Mouse (Mus musculus): ENCODE results near the gene Tnc. TPM values are rescaled to one million over a fixed set of nuclear protein-coding genes. Genes with fewer than 3 reads are reported as not detected.

Gene Tnc
- polyA plus RNA-seq, 1 experiment from 2014 or later, result 17.2 TPM

DNA sequence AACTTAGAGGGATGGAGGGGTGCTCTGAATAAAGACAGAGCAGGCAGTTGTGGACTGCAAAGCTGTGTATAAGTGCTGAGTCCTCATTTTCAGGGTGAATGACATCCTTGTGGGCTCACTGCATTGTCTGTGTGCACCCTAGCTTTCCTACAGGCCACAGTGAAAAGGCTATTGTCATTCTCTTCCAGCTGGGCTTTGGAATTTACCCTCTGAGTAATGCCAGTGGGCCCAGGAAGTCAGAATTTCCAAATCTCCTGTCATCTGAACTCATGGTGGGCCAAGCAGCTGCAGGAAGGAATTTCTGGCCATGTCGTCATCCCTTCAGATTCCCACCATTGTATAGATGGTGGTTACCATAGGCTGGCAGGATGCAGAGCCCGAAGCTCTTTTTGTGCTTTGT is 44.6 kb downstream of the Tnc start:
- 77% methylated on average over 2 of the region's 2 CpGs for WGBS
- no peak overlapping the region for H3K9ac ChIP-seq (ENCODE audit: low read depth, low read length)
- no peak overlapping the region for H3K4me2 ChIP-seq (ENCODE audit: low read length)
- H3K27ac ChIP-seq, result no peak overlapping the region
- no peaks in the 10 kb centered on the region for H3K27me3 ChIP-seq (ENCODE audit: insufficient read depth, low read length)
- TF ChIP-seq CTCF (IDR thresholded peaks at IDR 0.05; ENCODE audit: low read depth), result no peak
- no peaks in the 10 kb centered on the region for H3K4me1 ChIP-seq (replicated peaks; ENCODE audit: insufficient read depth, low read length)
- H3K4me3 ChIP-seq (replicated peaks; ENCODE audit: low read depth, low read length), result no peak overlapping the region
- ATAC-seq (replicated peaks; ENCODE audit: low FRiP score, low read depth), result no peak
- H3K36me3 ChIP-seq (ENCODE audit: insufficient read depth, low read length), result 0 out of 2 replicates have a peak, but pooled peaks cover 2% of the 10 kb centered on the region
- no peaks in the 10 kb centered on the region for H3K9me3 ChIP-seq (replicated peaks; ENCODE audit: low read length)
- no peak for DNase-seq (ENCODE audit: low spot score)

DNA sequence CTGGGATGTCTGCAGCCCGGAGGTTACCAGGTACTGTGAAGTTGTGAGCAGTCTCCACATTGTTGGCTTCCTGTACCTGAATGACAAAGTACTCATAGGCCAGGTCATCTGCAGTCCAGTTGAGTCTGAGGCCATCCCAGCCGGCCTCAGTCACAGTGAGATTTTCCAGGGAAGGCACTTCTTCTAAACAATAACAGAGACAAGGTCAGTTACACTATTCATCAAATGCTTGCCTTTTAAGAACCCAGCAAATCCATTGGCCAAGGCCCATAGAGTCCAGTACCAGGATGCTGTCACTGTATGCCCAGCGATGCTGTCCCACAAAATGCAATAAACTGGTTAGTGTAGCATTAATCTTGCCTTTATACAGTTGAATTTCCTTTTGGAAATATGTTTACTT is 46.0 kb downstream of the Tnc start:
- TF ChIP-seq CTCF (IDR thresholded peaks at IDR 0.05; ENCODE audit: low read depth), result no peak
- DNase-seq (ENCODE audit: low spot score) (no peak), ATAC-seq (replicated peaks; ENCODE audit: low FRiP score, low read depth) (no peak)
- no peak overlapping the region for H3K4me3 ChIP-seq (replicated peaks; ENCODE audit: low read depth, low read length)
- no peak overlapping the region for H3K4me2 ChIP-seq (ENCODE audit: low read length)
- 77% methylated on average over 3 of the region's 3 CpGs for WGBS
- H3K27me3 ChIP-seq (ENCODE audit: insufficient read depth, low read length), result no peaks in the 10 kb centered on the region
- 0 out of 2 replicates have a peak, but pooled peaks cover 2% of the 10 kb centered on the region for H3K36me3 ChIP-seq (ENCODE audit: insufficient read depth, low read length)
- H3K9ac ChIP-seq (ENCODE audit: low read depth, low read length), result no peak overlapping the region
- H3K9me3 ChIP-seq (replicated peaks; ENCODE audit: low read length), result no peaks in the 10 kb centered on the region
- H3K27ac ChIP-seq, result no peak overlapping the region
- H3K4me1 ChIP-seq (replicated peaks; ENCODE audit: insufficient read depth, low read length), result no peaks in the 10 kb centered on the region

DNA sequence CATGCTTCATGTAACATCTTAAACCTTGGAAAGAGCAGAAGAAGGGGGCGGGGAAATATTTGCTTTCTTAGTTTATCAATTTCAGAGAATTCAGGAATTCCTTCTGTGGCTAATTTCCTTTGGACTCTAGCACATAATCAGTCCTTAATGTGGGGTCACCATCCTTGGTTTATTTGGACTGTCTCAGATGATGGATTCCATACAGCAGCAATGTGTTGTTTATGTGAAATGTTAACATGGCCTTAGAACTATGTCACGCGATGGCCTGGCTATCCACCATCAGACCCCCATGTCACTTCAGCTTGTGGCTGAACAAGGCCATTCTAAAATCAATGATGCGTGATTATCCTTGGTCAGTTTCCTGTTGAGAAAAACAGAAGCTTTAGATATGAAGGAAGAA is 46.5 kb downstream of the Tnc start:
- H3K9ac ChIP-seq (ENCODE audit: low read depth, low read length), result no peak overlapping the region
- H3K4me1 ChIP-seq (replicated peaks; ENCODE audit: insufficient read depth, low read length), result no peaks in the 10 kb centered on the region
- H3K27ac ChIP-seq, result no peak overlapping the region
- no peak overlapping the region for H3K4me2 ChIP-seq (ENCODE audit: low read length)
- TF ChIP-seq CTCF (IDR thresholded peaks at IDR 0.05; ENCODE audit: low read depth), result no peak
- WGBS, result 68% methylated on average over 4 of the region's 4 CpGs
- H3K4me3 ChIP-seq (replicated peaks; ENCODE audit: low read depth, low read length), result no peak overlapping the region
- ATAC-seq (replicated peaks; ENCODE audit: low FRiP score, low read depth) (no peak), DNase-seq (ENCODE audit: low spot score) (peak; percentile 64)
- H3K36me3 ChIP-seq (ENCODE audit: insufficient read depth, low read length), result 0 out of 2 replicates have a peak, but pooled peaks cover 2% of the 10 kb centered on the region
- no peaks in the 10 kb centered on the region for H3K27me3 ChIP-seq (ENCODE audit: insufficient read depth, low read length)
- no peaks in the 10 kb centered on the region for H3K9me3 ChIP-seq (replicated peaks; ENCODE audit: low read length)

DNA sequence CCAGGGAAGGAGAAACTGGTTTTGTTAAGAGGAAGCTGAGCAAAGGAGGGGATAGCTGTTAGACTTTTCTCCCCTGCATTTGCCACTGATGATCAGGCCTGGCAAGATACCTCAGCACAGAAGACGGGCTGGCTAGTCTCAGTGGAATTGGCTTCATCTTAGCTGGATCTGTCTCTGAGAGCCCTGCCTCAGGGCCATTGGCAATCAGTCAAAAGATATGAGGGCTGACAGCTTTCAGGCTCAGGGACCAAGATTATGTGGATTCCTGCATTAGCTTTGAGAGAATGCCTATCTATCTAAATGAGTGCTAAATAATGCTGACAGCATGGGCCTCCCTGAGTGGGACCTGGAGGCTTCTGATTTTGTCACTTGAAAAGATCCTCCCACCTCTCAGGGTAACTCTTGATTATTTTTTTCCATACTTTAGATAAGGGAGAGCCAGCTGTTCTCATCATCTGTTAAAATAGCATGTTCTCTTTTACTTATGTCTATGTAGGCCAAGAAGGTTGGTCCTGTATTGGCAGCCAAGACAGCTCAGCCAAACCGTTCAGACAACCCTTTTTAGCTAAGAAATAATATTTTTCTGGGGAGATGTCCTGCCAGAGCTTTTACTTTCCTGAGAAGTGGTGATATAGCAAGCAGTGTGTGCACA is 53.2 kb downstream of the Tnc start:
- WGBS, result 58% methylated on average over 2 of the region's 2 CpGs
- Histone ChIP-seq H3K4me3 (replicated peaks; ENCODE audit: low read depth, low read length) (no peak overlapping the region), H3K9me3 (replicated peaks; ENCODE audit: low read length) (no peaks in the 10 kb centered on the region), H3K36me3 (ENCODE audit: insufficient read depth, low read length) (no peaks in the 10 kb centered on the region), H3K27me3 (ENCODE audit: insufficient read depth, low read length) (no peaks in the 10 kb centered on the region), H3K4me1 (replicated peaks; ENCODE audit: insufficient read depth, low read length) (no peaks in the 10 kb centered on the region), H3K9ac (ENCODE audit: low read depth, low read length) (no peak overlapping the region), H3K4me2 (ENCODE audit: low read length) (no peak overlapping the region), H3K27ac (no peak overlapping the region)
- no peak for ATAC-seq (replicated peaks; ENCODE audit: low FRiP score, low read depth)
- TF ChIP-seq CTCF (IDR thresholded peaks at IDR 0.05; ENCODE audit: low read depth), result no peak
- no peak for DNase-seq (ENCODE audit: low spot score)

DNA sequence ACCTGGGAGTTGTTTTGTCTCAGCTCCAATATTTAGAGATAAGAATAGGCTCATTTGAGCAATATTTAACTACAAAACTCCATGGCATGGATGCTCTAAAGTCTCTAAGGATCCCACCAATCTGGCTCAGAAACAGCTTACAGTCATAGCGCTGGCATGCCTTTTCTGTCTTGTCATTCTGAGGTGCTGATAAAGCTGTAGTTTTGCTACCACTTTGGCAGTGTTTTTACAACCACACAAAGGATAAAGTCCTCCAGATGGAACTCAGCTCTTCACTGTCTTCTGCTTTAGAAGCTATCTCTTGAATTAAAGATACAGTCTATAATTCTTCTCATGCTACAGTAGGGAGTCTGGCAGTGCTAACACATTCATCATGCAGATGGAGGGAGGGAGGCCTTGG is 56.6 kb downstream of the Tnc start:
- DNase-seq (ENCODE audit: low spot score) (no peak), ATAC-seq (replicated peaks; ENCODE audit: low FRiP score, low read depth) (no peak)
- no peaks in the 10 kb centered on the region for H3K36me3 ChIP-seq (ENCODE audit: insufficient read depth, low read length)
- H3K9ac ChIP-seq (ENCODE audit: low read depth, low read length), result no peak overlapping the region
- H3K9me3 ChIP-seq (replicated peaks; ENCODE audit: low read length), result no peaks in the 10 kb centered on the region
- H3K4me2 ChIP-seq (ENCODE audit: low read length), result no peak overlapping the region
- no peak for TF ChIP-seq CTCF (IDR thresholded peaks at IDR 0.05; ENCODE audit: low read depth)
- 90% methylated on average over 1 of the region's 1 CpGs for WGBS
- H3K4me3 ChIP-seq (replicated peaks; ENCODE audit: low read depth, low read length), result no peak overlapping the region
- no peaks in the 10 kb centered on the region for H3K27me3 ChIP-seq (ENCODE audit: insufficient read depth, low read length)
- no peak overlapping the region for H3K27ac ChIP-seq
- no peaks in the 10 kb centered on the region for H3K4me1 ChIP-seq (replicated peaks; ENCODE audit: insufficient read depth, low read length)

DNA sequence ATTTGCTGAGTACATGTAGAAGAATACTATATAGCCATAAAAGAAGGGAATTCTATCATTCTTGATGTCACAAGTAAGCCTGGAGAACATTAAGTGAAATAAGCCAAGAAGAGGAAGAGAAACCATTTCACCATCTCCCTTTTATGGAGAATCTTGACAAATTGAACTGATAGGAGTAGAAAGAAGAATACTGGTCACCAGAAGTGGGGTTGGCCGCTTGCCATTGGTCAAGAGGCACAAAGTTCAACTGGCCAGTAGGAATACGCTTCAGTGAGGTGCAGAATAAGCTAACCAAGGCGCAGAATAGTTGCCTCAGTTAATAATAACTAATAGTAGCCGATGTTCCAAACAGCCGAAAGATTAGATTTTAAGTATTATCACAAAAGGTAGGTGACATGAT is 58.7 kb downstream of the Tnc start:
- Histone ChIP-seq H3K9me3 (replicated peaks; ENCODE audit: low read length) (no peaks in the 10 kb centered on the region), H3K9ac (ENCODE audit: low read depth, low read length) (no peak overlapping the region), H3K4me3 (replicated peaks; ENCODE audit: low read depth, low read length) (no peak overlapping the region), H3K27me3 (ENCODE audit: insufficient read depth, low read length) (no peaks in the 10 kb centered on the region), H3K4me1 (replicated peaks; ENCODE audit: insufficient read depth, low read length) (no peaks in the 10 kb centered on the region), H3K36me3 (ENCODE audit: insufficient read depth, low read length) (no peaks in the 10 kb centered on the region), H3K27ac (no peak overlapping the region), H3K4me2 (ENCODE audit: low read length) (no peak overlapping the region)
- TF ChIP-seq CTCF (IDR thresholded peaks at IDR 0.05; ENCODE audit: low read depth), result no peak
- no peak for DNase-seq (ENCODE audit: low spot score)
- no peak for ATAC-seq (replicated peaks; ENCODE audit: low FRiP score, low read depth)
- WGBS, result 94% methylated on average over 5 of the region's 5 CpGs

DNA sequence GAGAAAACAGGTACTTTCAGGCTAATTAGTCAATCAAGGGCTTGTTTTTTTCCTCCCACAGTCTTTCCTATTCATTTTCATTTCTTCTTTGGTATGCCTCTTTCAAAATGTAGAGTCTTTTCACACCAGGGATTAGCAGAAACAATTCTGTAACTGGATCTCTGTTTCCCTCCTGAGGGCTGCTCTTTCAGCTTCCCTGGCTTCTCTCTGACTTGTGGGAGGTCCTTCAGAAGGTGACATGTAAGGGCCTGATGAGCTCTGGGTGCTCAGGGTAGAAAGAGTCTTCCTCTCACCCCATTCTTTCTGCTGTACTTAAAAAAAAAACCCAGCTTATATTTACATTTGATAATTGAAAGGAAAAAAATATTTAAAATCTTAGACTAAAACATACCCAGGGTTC is 60.2 kb downstream of the Tnc start:
- Histone ChIP-seq H3K27me3 (ENCODE audit: insufficient read depth, low read length) (no peaks in the 10 kb centered on the region), H3K27ac (no peak overlapping the region), H3K4me1 (replicated peaks; ENCODE audit: insufficient read depth, low read length) (no peaks in the 10 kb centered on the region), H3K4me2 (ENCODE audit: low read length) (no peak overlapping the region), H3K9ac (ENCODE audit: low read depth, low read length) (no peak overlapping the region), H3K36me3 (ENCODE audit: insufficient read depth, low read length) (no peaks in the 10 kb centered on the region), H3K9me3 (replicated peaks; ENCODE audit: low read length) (no peaks in the 10 kb centered on the region), H3K4me3 (replicated peaks; ENCODE audit: low read depth, low read length) (no peak overlapping the region)
- DNase-seq (ENCODE audit: low spot score) (no peak), ATAC-seq (replicated peaks; ENCODE audit: low FRiP score, low read depth) (no peak)
- no peak for TF ChIP-seq CTCF (IDR thresholded peaks at IDR 0.05; ENCODE audit: low read depth)

Data from kidney, postnatal 0 days (tissue).